Mouse (Mus musculus) midbrain, postnatal 0 days (tissue): ENCODE measurements around the gene Adam33. TPM values are rescaled to one million over a fixed set of nuclear protein-coding genes. Genes with fewer than 3 reads are reported as not detected.
"Not testable (repeated sequence)": the region's sequence is repeated elsewhere in the genome, so short reads cannot be mapped to it uniquely, and the experiment has no call there.

Experiments
- ATAC-seq: fragments of 200-750 bp; cut with Nextera tagmentation; 2 replicates; pipeline ENCODE4 v1.8.0; 2017; ENCODE audit warnings: moderate number of reproducible peaks, mild to moderate bottlenecking, moderate TSS enrichment, moderate library complexity; ENCODE audit not compliant: low FRiP score
- DNase-seq: peaks from one replicate; pipeline ENCODE4 v3.0.0-alpha.2; 2015; ENCODE audit warnings: low spot score
- H3K27ac ChIP-seq: fragments of 300-500 bp; sonication (generic); 2 replicates; pipeline ENCODE4 v1.5.1; 2014; ENCODE audit warnings: low read depth, mild to moderate bottlenecking, low read length, mixed read lengths
- H3K27me3 ChIP-seq: fragments of 300-500 bp; sonication (generic); 2 replicates; pipeline ENCODE4 v1.6.1; 2014; ENCODE audit warnings: low read length, control low read depth, mixed read lengths; ENCODE audit not compliant: insufficient read depth
- H3K36me3 ChIP-seq: fragments of 300-500 bp; sonication (generic); 2 replicates; pipeline ENCODE4 v1.6.1; 2014; ENCODE audit warnings: low read length, control low read depth, mixed read lengths; ENCODE audit not compliant: insufficient read depth
- H3K4me1 ChIP-seq: fragments of 300-500 bp; sonication (generic); 2 replicates; pipeline ENCODE4 v1.6.1; 2014; ENCODE audit warnings: mild to moderate bottlenecking, control low read depth, antibody characterized with exemption, low read length, mixed read lengths; ENCODE audit not compliant: insufficient read depth
- H3K4me2 ChIP-seq: fragments of 300-500 bp; sonication (generic); 2 replicates; pipeline ENCODE4 v1.6.1; 2014; ENCODE audit warnings: low read depth, mild to moderate bottlenecking, low read length, mixed read lengths; ENCODE audit not compliant: poor library complexity, severe bottlenecking
- H3K4me3 ChIP-seq: fragments of 300-500 bp; sonication (generic); 2 replicates; pipeline ENCODE4 v1.5.1; 2014; ENCODE audit warnings: low read depth, mild to moderate bottlenecking, low read length, moderate library complexity
- H3K9ac ChIP-seq: fragments of 300-500 bp; sonication (generic); replicated peaks from 2 replicates; pipeline ENCODE4 v1.6.1; 2014; ENCODE audit warnings: mild to moderate bottlenecking, low read length, moderate library complexity, mixed read lengths; ENCODE audit not compliant: poor library complexity, severe bottlenecking
- H3K9me3 ChIP-seq: fragments of 300-500 bp; sonication (generic); 2 replicates; pipeline ENCODE4 v1.6.1; 2016; ENCODE audit warnings: low read length, control low read depth
- CTCF ChIP-seq: IDR thresholded peaks from 2 replicates; pipeline ENCODE4 v1.5.1; 2016; ENCODE audit warnings: antibody characterized with exemption, mild to moderate bottlenecking
- WGBS: fragments of 180-500 bp; shearing (Covaris S2); extraction: QIAGEN DNeasy Blood & Tissue Kit; methylation state at CpG from one replicate; pipeline ENCODE4 v1.1.7; 2014; 5-methylcytosine and 5-hydroxymethylcytosine counted together
- polyA plus RNA-seq: library from polyadenylated mRNA; unstranded; fragments of >200 nt; fragmentation: Nextera tagmentation; extraction: Ambion mirVana; gene quantifications from 2 replicates; pipeline ENCODE4 v1.2.1, GENCODE M21; 2015
- total RNA-seq: library from RNA; depleted of rRNA; stranded (reverse); fragments of >200 nt; gene quantifications from 2 replicates; pipeline ENCODE4 v1.2.3, GENCODE M21; 2014; rRNA removed

Adam33 gene
- 0.57 and 1.4 TPM in 2 replicates for total RNA-seq
- polyA plus RNA-seq = 2.1 TPM in 2 replicates

GRCm38 (mm10) chr2:131063404-131063864, at the start of gene Adam33:
Gene Adam33 (minus strand): TSS chr2:131063814.
- no peaks in the 10 kb centered on the region for H3K9me3 ChIP-seq
- H3K4me2 ChIP-seq = peak within 1 kb of the TSS; percentile 47
- peak within 1 kb of the TSS; percentile 27 for H3K4me3 ChIP-seq
- no peaks in the 10 kb centered on the region for H3K36me3 ChIP-seq
- WGBS = 5% methylated on average over 22 of the region's 27 CpGs
- peaks cover 8% of the 10 kb centered on the region; the same call in 1 of the 2 replicates for H3K27me3 ChIP-seq
- DNase-seq (no peak), ATAC-seq (peak; percentile 10; the same call in 1 of the 2 replicates)
- no peak within 1 kb of the TSS for H3K9ac ChIP-seq
- H3K4me1 ChIP-seq = no peaks in the 10 kb centered on the region
- no peak within 1 kb of the TSS for H3K27ac ChIP-seq
- no peak for TF ChIP-seq CTCF

- Histone ChIP-seq H3K9ac (no peak overlapping the region), H3K36me3 (no peaks in the 10 kb centered on the region), H3K4me2 (no peak overlapping the region), H3K27me3 (no peaks in the 10 kb centered on the region), H3K4me3 (no peak overlapping the region), H3K4me1 (no peaks in the 10 kb centered on the region), H3K9me3 (no peaks in the 10 kb centered on the region), H3K27ac (no peak overlapping the region)
- DNase-seq (no peak), ATAC-seq (no peak)
- TF ChIP-seq CTCF = no peak
- WGBS = 86% methylated on average over 5 of the region's 5 CpGs
These were observed 42.4 kb upstream of the Adam33 start for GRCm38 (mm10) chr2:131105989-131106388.

GRCm38 (mm10) chr2:131105061-131105460, 41.4 kb upstream of the Adam33 start:
- not testable (repeated sequence) for H3K4me3 ChIP-seq, ATAC-seq, H3K9ac ChIP-seq, H3K4me2 ChIP-seq, H3K27ac ChIP-seq, DNase-seq, H3K9me3 ChIP-seq, H3K27me3 ChIP-seq, H3K4me1 ChIP-seq, H3K36me3 ChIP-seq
- 70% methylated on average over 4 of the region's 4 CpGs for WGBS

GRCm38 (mm10) chr2:131104021-131104420, 40.4 kb upstream of the Adam33 start:
- no peak overlapping the region for H3K27ac ChIP-seq
- no peak for TF ChIP-seq CTCF
- no peak overlapping the region for H3K4me2 ChIP-seq
- no peak overlapping the region for H3K9ac ChIP-seq
- WGBS = 82% methylated on average over 4 of the region's 4 CpGs
- no peaks in the 10 kb centered on the region for H3K36me3 ChIP-seq
- no peaks in the 10 kb centered on the region for H3K9me3 ChIP-seq
- no peaks in the 10 kb centered on the region for H3K27me3 ChIP-seq
- no peak overlapping the region for H3K4me3 ChIP-seq
- DNase-seq = no peak
- no peak for ATAC-seq
- no peaks in the 10 kb centered on the region for H3K4me1 ChIP-seq

GRCm38 (mm10) chr2:131101530-131101929, 37.9 kb upstream of the Adam33 start:
- WGBS = 70% methylated on average over 3 of the region's 3 CpGs
- TF ChIP-seq CTCF = no peak
- ATAC-seq (no peak), DNase-seq (no peak)
- Histone ChIP-seq H3K4me3 (no peak overlapping the region), H3K27ac (no peak overlapping the region), H3K36me3 (no peaks in the 10 kb centered on the region), H3K9me3 (no peaks in the 10 kb centered on the region), H3K27me3 (no peaks in the 10 kb centered on the region), H3K4me2 (no peak overlapping the region), H3K9ac (no peak overlapping the region), H3K4me1 (no peaks in the 10 kb centered on the region)

- H3K9ac ChIP-seq = no peak overlapping the region
- ATAC-seq = no peak
- no peaks in the 10 kb centered on the region for H3K36me3 ChIP-seq
- no peaks in the 10 kb centered on the region for H3K27me3 ChIP-seq
- no peaks in the 10 kb centered on the region for H3K4me1 ChIP-seq
- no peaks in the 10 kb centered on the region for H3K9me3 ChIP-seq
- H3K4me2 ChIP-seq = no peak overlapping the region
- TF ChIP-seq CTCF = no peak
- no peak for DNase-seq
- no peak overlapping the region for H3K4me3 ChIP-seq
- H3K27ac ChIP-seq = no peak overlapping the region
- 77% methylated on average over 4 of the region's 4 CpGs for WGBS
These were observed 33.5 kb upstream of the Adam33 start for GRCm38 (mm10) chr2:131097087-131097486.
